Mouse (Mus musculus) forebrain, embryonic 11.5 days (tissue): Measurements from ENCODE around the gene Klf3. TPM values are rescaled to one million over a fixed set of nuclear protein-coding genes. Genes with fewer than 3 reads are reported as not detected.

Experiments used
- ATAC-seq: fragments of 200-750 bp; cut with Nextera tagmentation; replicated peaks from 2 replicates; pipeline ENCODE4 v1.8.0; 2017; ENCODE audit warnings: moderate TSS enrichment; ENCODE audit not compliant: low FRiP score
- DNase-seq: peaks from one replicate; pipeline ENCODE4 v3.0.0-alpha.2; 2017; ENCODE audit warnings: low spot score
- H3K27ac ChIP-seq: fragments of 300-500 bp; sonication (generic); 2 replicates; pipeline ENCODE4 v1.5.1; 2014; ENCODE audit warnings: low read depth, low read length
- H3K27me3 ChIP-seq: fragments of 300-500 bp; sonication (generic); 2 replicates; pipeline ENCODE4 v1.6.1; 2014; ENCODE audit warnings: mild to moderate bottlenecking, low read length, mixed read lengths; ENCODE audit not compliant: control insufficient read depth, insufficient read depth
- H3K36me3 ChIP-seq: fragments of 300-500 bp; sonication (generic); 2 replicates; pipeline ENCODE4 v1.6.1; 2014; ENCODE audit warnings: mild to moderate bottlenecking, low read length, moderate library complexity, mixed read lengths; ENCODE audit not compliant: control insufficient read depth, insufficient read depth
- H3K4me1 ChIP-seq: fragments of 300-500 bp; sonication (generic); replicated peaks from 2 replicates; pipeline ENCODE4 v1.6.1; 2014; ENCODE audit warnings: low read length, mixed read lengths; ENCODE audit not compliant: control insufficient read depth, insufficient read depth
- H3K4me2 ChIP-seq: fragments of 300-500 bp; sonication (generic); 2 replicates; pipeline ENCODE4 v1.6.1; 2014; ENCODE audit warnings: low read depth, mild to moderate bottlenecking, low read length, moderate library complexity, mixed read lengths; ENCODE audit not compliant: severe bottlenecking
- H3K4me3 ChIP-seq: fragments of 300-500 bp; sonication (generic); 2 replicates; pipeline ENCODE4 v1.5.1; 2014; ENCODE audit warnings: low read depth, low read length
- H3K9ac ChIP-seq: fragments of 300-500 bp; sonication (generic); 2 replicates; pipeline ENCODE4 v1.6.1; 2014; ENCODE audit warnings: low read length
- H3K9me3 ChIP-seq: fragments of 300-500 bp; sonication (generic); 2 replicates; pipeline ENCODE4 v1.6.1; 2016; ENCODE audit warnings: low read length, mixed read lengths; ENCODE audit not compliant: control insufficient read depth
- WGBS: fragments of 180-500 bp; shearing (Covaris S2); extraction: QIAGEN DNeasy Blood & Tissue Kit; methylation state at CpG from one replicate; pipeline ENCODE4 v1.1.7; 2014; 5-methylcytosine and 5-hydroxymethylcytosine counted together
- polyA plus RNA-seq: library from polyadenylated mRNA; unstranded; fragments of >200 nt; fragmentation: Nextera tagmentation; extraction: Ambion mirVana; gene quantifications from 2 replicates; pipeline ENCODE4 v1.2.1, GENCODE M21; 2014

Klf3 gene
- polyA plus RNA-seq, 1 experiment from 2014 or later: 40.9 TPM

- Histone ChIP-seq H3K4me1 (no peaks in the 10 kb centered on the region), H3K4me3 (no peak overlapping the region), H3K27ac (no peak overlapping the region), H3K9ac (no peak overlapping the region), H3K36me3 (no peaks in the 10 kb centered on the region), H3K27me3 (no peaks in the 10 kb centered on the region), H3K9me3 (no peaks in the 10 kb centered on the region; the same call in 1 of the 2 replicates), H3K4me2 (no peak overlapping the region)
- 66% methylated on average over 5 of the region's 5 CpGs for WGBS
- ATAC-seq: no peak
- DNase-seq: no peak
Observed at GRCm38 (mm10) chr5:64852656-64853398, 49.6 kb downstream of the Klf3 start.

- no peaks in the 10 kb centered on the region for H3K36me3 ChIP-seq
- no peak overlapping the region for H3K4me2 ChIP-seq
- H3K4me1 ChIP-seq: no peaks in the 10 kb centered on the region
- H3K9ac ChIP-seq: no peak overlapping the region
- H3K27ac ChIP-seq: no peak overlapping the region
- DNase-seq: no peak
- 93% methylated on average over 5 of the region's 5 CpGs for WGBS
- no peak for ATAC-seq
- no peak overlapping the region for H3K4me3 ChIP-seq
- H3K9me3 ChIP-seq: no peaks in the 10 kb centered on the region; the same call in 1 of the 2 replicates
- H3K27me3 ChIP-seq: no peaks in the 10 kb centered on the region
Observed at GRCm38 (mm10) chr5:64853421-64853820, 50.2 kb downstream of the Klf3 start.

- no peak overlapping the region for H3K9ac ChIP-seq
- H3K27me3 ChIP-seq: no peaks in the 10 kb centered on the region
- no peak for DNase-seq
- no peaks in the 10 kb centered on the region; the same call in 1 of the 2 replicates for H3K9me3 ChIP-seq
- H3K4me1 ChIP-seq: no peaks in the 10 kb centered on the region
- H3K4me2 ChIP-seq: no peak overlapping the region
- no peak overlapping the region for H3K27ac ChIP-seq
- no peak overlapping the region for H3K4me3 ChIP-seq
- no peak for ATAC-seq
- H3K36me3 ChIP-seq: no peaks in the 10 kb centered on the region
Observed at GRCm38 (mm10) chr5:64855199-64855598, 52.0 kb downstream of the Klf3 start.

GRCm38 (mm10) chr5:64860900-64861470 lies 57.8 kb downstream of the Klf3 start:
- H3K4me2 ChIP-seq: no peak overlapping the region
- H3K27me3 ChIP-seq: no peaks in the 10 kb centered on the region
- no peaks in the 10 kb centered on the region for H3K9me3 ChIP-seq
- WGBS: 73% methylated on average over 5 of the region's 5 CpGs
- no peak overlapping the region for H3K27ac ChIP-seq
- H3K4me3 ChIP-seq: no peak overlapping the region
- DNase-seq (no peak), ATAC-seq (no peak)
- no peak overlapping the region for H3K9ac ChIP-seq
- H3K4me1 ChIP-seq: no peaks in the 10 kb centered on the region
- H3K36me3 ChIP-seq: no peaks in the 10 kb centered on the region

GRCm38 (mm10) chr5:64861471-64862199 lies 58.4 kb downstream of the Klf3 start:
- ATAC-seq (no peak), DNase-seq (no peak)
- no peak overlapping the region for H3K9ac ChIP-seq
- no peaks in the 10 kb centered on the region for H3K36me3 ChIP-seq
- H3K27ac ChIP-seq: no peak overlapping the region
- H3K9me3 ChIP-seq: no peaks in the 10 kb centered on the region
- 75% methylated on average over 17 of the region's 17 CpGs for whole genome bisulfite sequencing
- no peak overlapping the region for H3K4me2 ChIP-seq
- H3K4me1 ChIP-seq: no peaks in the 10 kb centered on the region
- no peaks in the 10 kb centered on the region for H3K27me3 ChIP-seq
- H3K4me3 ChIP-seq: no peak overlapping the region

GRCm38 (mm10) chr5:64862269-64862668 lies 59.1 kb downstream of the Klf3 start:
- Histone ChIP-seq H3K9ac (no peak overlapping the region), H3K36me3 (no peaks in the 10 kb centered on the region), H3K27ac (no peak overlapping the region), H3K4me2 (no peak overlapping the region), H3K9me3 (no peaks in the 10 kb centered on the region), H3K4me3 (no peak overlapping the region), H3K4me1 (no peaks in the 10 kb centered on the region), H3K27me3 (no peaks in the 10 kb centered on the region)
- DNase-seq (no peak), ATAC-seq (no peak)
- 90% methylated on average over 9 of the region's 9 CpGs for WGBS

- Histone ChIP-seq H3K9ac (no peak overlapping the region), H3K36me3 (no peaks in the 10 kb centered on the region), H3K4me3 (no peak overlapping the region), H3K4me1 (no peaks in the 10 kb centered on the region), H3K4me2 (no peak overlapping the region), H3K27ac (no peak overlapping the region), H3K27me3 (no peaks in the 10 kb centered on the region), H3K9me3 (no peaks in the 10 kb centered on the region; the same call in 1 of the 2 replicates)
- DNase-seq (no peak), ATAC-seq (0 out of 2 replicates have a peak, but pooled peaks have one; percentile 36)
- WGBS: 71% methylated on average over 4 of the region's 4 CpGs
Observed at GRCm38 (mm10) chr5:64864699-64865108, 61.5 kb downstream of the Klf3 start.

- Histone ChIP-seq H3K9ac (no peak overlapping the region), H3K9me3 (no peaks in the 10 kb centered on the region; the same call in 1 of the 2 replicates), H3K4me1 (no peaks in the 10 kb centered on the region), H3K4me2 (no peak overlapping the region), H3K36me3 (no peaks in the 10 kb centered on the region), H3K27me3 (no peaks in the 10 kb centered on the region), H3K27ac (no peak overlapping the region), H3K4me3 (no peak overlapping the region)
- WGBS: 83% methylated on average over 12 of the region's 12 CpGs
- ATAC-seq (no peak), DNase-seq (no peak)
Observed at GRCm38 (mm10) chr5:64865219-64865964, 62.2 kb downstream of the Klf3 start.
